Mouse (Mus musculus): ENCODE results near the gene Spag9.

Spag9 gene

GRCm38 (mm10) chr11:94150519-94151470, 154.9 kb downstream of the Spag9 start:
- DNase-seq (ENCODE audit: low spot score in 2 of 2), result no peak

GRCm38 (mm10) chr11:94154201-94154600, 158.3 kb downstream of the Spag9 start:
- no peak for DNase-seq (ENCODE audit: low spot score in 2 of 2)

GRCm38 (mm10) chr11:94158521-94158920, 162.6 kb downstream of the Spag9 start:
- no peak for DNase-seq (ENCODE audit: low spot score in 2 of 2)

GRCm38 (mm10) chr11:94159066-94159880, 163.4 kb downstream of the Spag9 start:
- peak in 1 of 2 experiments; percentile 37 for DNase-seq (ENCODE audit: low spot score in 2 of 2)

- no peak for DNase-seq (ENCODE audit: low spot score in 2 of 2)
Measured at GRCm38 (mm10) chr11:94159911-94160415, 164.1 kb downstream of the Spag9 start.

GRCm38 (mm10) chr11:94160443-94161266, 164.8 kb downstream of the Spag9 start:
- DNase-seq (ENCODE audit: low spot score in 2 of 2), result peak; percentile 96 to 97

GRCm38 (mm10) chr11:94161267-94161646, 165.4 kb downstream of the Spag9 start:
- DNase-seq (ENCODE audit: low spot score in 2 of 2), result peak; percentile 21 to 47

GRCm38 (mm10) chr11:94161867-94162581, 166.1 kb downstream of the Spag9 start:
- no peak for DNase-seq (ENCODE audit: low spot score in 2 of 2)

GRCm38 (mm10) chr11:94163005-94163767, 167.3 kb downstream of the Spag9 start:
- DNase-seq (ENCODE audit: low spot score in 2 of 2), result no peak

- DNase-seq (ENCODE audit: low spot score in 2 of 2), result no peak
Measured at GRCm38 (mm10) chr11:94165745-94166144, 169.9 kb downstream of the Spag9 start.

GRCm38 (mm10) chr11:94168238-94168637, 172.3 kb downstream of the Spag9 start:
- no peak for DNase-seq (ENCODE audit: low spot score in 2 of 2)

GRCm38 (mm10) chr11:94169596-94169995, 173.7 kb downstream of the Spag9 start:
- no peak for DNase-seq (ENCODE audit: low spot score in 2 of 2)

- DNase-seq (ENCODE audit: low spot score in 2 of 2), result no peak
Measured at GRCm38 (mm10) chr11:94171691-94172090, 175.8 kb downstream of the Spag9 start.

GRCm38 (mm10) chr11:94172186-94172585, 176.3 kb downstream of the Spag9 start:
- no peak for DNase-seq (ENCODE audit: low spot score in 2 of 2)

- DNase-seq (ENCODE audit: low spot score in 2 of 2), result no peak
Measured at GRCm38 (mm10) chr11:94173726-94174146, 177.8 kb downstream of the Spag9 start.

GRCm38 (mm10) chr11:94175288-94175687, 179.4 kb downstream of the Spag9 start:
- no peak for DNase-seq (ENCODE audit: low spot score in 2 of 2)

Data from right cerebral cortex, adult 2 months (tissue).